Comparison of ENCODE assay signal across 27 mouse cellular contexts in the genomic region with DNA sequence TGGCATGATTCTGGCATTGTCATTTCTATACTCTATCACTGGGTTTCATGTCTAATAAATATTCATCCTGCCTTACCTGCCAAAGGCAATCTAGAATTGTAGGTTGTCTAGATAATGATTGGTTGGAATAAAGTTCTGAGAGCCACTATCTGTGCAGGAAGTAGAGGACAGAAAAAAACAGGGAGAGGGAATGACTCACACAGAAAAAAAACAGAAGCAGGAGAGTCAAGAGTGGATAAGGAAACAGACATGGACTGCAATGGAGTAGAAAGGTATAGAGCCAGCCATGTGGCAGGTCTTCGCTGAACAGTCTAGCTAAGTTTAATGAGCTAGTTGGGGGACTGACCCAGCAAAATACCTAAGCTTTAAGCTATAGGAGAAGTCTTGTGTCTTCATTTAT.
"Had no signal": no experiment of that assay in that cellular context is flagged by ENCODE, and none has a peak within 500 bp of the region (broad histone marks: within the 10 kb centered on the region; RNA-seq: fewer than 3 reads in every experiment).

No protein-coding gene starts in this region.

- H3K4me3 ChIP-seq: embryonic facial prominence, embryonic 10.5 days; embryonic facial prominence, embryonic 12.5 days; embryonic facial prominence, embryonic 13.5 days; embryonic facial prominence, embryonic 15.5 days; erythroblast, embryonic 14.5 days; forebrain, embryonic 10.5 days; forebrain, embryonic 12.5 days; forebrain, embryonic 13.5 days; forebrain, embryonic 15.5 days; gastrocnemius, adult 2 months; heart, adult 2 months had no signal

- DNase-seq: cerebellum, adult 8-10 months; cerebellum, adult 9-10 months; cerebellum, adult 9-11 months; cerebellum, postnatal 10 days; cerebellum, postnatal 14 days; cerebellum, postnatal 25 days; cerebellum, postnatal 36 days; embryo, embryonic 11 days; forebrain, postnatal 0 days; gastrocnemius, adult 2 months; gastrocnemius, postnatal 10 days; gastrocnemius, postnatal 14 days; gastrocnemius, postnatal 25 days; gastrocnemius, postnatal 36 days; heart, adult 18-20 months; heart, adult 2 months had no signal

- H3K9ac ChIP-seq: embryonic facial prominence, embryonic 12.5 days; embryonic facial prominence, embryonic 13.5 days; embryonic facial prominence, embryonic 15.5 days; forebrain, embryonic 12.5 days; forebrain, embryonic 13.5 days; forebrain, embryonic 15.5 days; forebrain, postnatal 0 days had no signal

- H3K9me3 ChIP-seq: embryonic facial prominence, embryonic 10.5 days; embryonic facial prominence, embryonic 12.5 days; embryonic facial prominence, embryonic 13.5 days; embryonic facial prominence, embryonic 15.5 days; forebrain, embryonic 10.5 days; forebrain, embryonic 12.5 days; forebrain, embryonic 13.5 days; forebrain, embryonic 15.5 days had no signal

- ATAC-seq: forebrain, embryonic 13.5 days; forebrain, embryonic 14.5 days; forebrain, embryonic 15.5 days; forebrain, embryonic 16.5 days; forebrain, postnatal 0 days had no signal

- H3K36me3 ChIP-seq: embryonic facial prominence, embryonic 10.5 days; embryonic facial prominence, embryonic 12.5 days; embryonic facial prominence, embryonic 13.5 days; embryonic facial prominence, embryonic 15.5 days; forebrain, embryonic 10.5 days; forebrain, embryonic 12.5 days; forebrain, embryonic 15.5 days had no signal

- H3K27ac ChIP-seq: embryonic facial prominence, embryonic 10.5 days; embryonic facial prominence, embryonic 12.5 days; embryonic facial prominence, embryonic 13.5 days; embryonic facial prominence, embryonic 15.5 days; forebrain, embryonic 10.5 days; forebrain, embryonic 12.5 days; forebrain, embryonic 13.5 days; forebrain, embryonic 15.5 days; gastrocnemius, adult 2 months; heart, adult 2 months had no signal

- H3K4me1 ChIP-seq: embryonic facial prominence, embryonic 10.5 days; embryonic facial prominence, embryonic 12.5 days; embryonic facial prominence, embryonic 13.5 days; embryonic facial prominence, embryonic 15.5 days; forebrain, embryonic 10.5 days; forebrain, embryonic 12.5 days; forebrain, embryonic 13.5 days; forebrain, embryonic 15.5 days had no signal

- H3K4me2 ChIP-seq: embryonic facial prominence, embryonic 12.5 days; embryonic facial prominence, embryonic 13.5 days; embryonic facial prominence, embryonic 15.5 days; forebrain, embryonic 12.5 days; forebrain, embryonic 13.5 days; forebrain, embryonic 15.5 days had no signal

- H3K27me3 ChIP-seq: embryonic facial prominence, embryonic 12.5 days; embryonic facial prominence, embryonic 13.5 days; embryonic facial prominence, embryonic 15.5 days; forebrain, embryonic 12.5 days; forebrain, embryonic 13.5 days; forebrain, embryonic 15.5 days had no signal
